Mouse (Mus musculus) layer of hippocampus, adult 11-12 months (tissue): ENCODE results near the gene Atf3.

ENCODE experiments used
- DNase-seq: peaks from one replicate; pipeline ENCODE4 v3.0.0; 2022; ENCODE audit warnings: low spot score

The Atf3 gene

GRCm38 (mm10) chr1:191192213-191192612 is 25.6 kb downstream of the Atf3 start:
- DNase-seq: no peak

GRCm38 (mm10) chr1:191189671-191190372 is 28.0 kb downstream of the Atf3 start:
- DNase-seq: no peak

- no peak for DNase-seq
Observed at GRCm38 (mm10) chr1:191186386-191186770, 31.5 kb downstream of the Atf3 start.

GRCm38 (mm10) chr1:191185761-191186385 is 32.0 kb downstream of the Atf3 start:
- no peak for DNase-seq

GRCm38 (mm10) chr1:191184841-191185251 is 33.0 kb downstream of the Atf3 start:
- no peak for DNase-seq

- no peak for DNase-seq
Observed at GRCm38 (mm10) chr1:191184066-191184815, 33.6 kb downstream of the Atf3 start.

GRCm38 (mm10) chr1:191183163-191184065 is 34.4 kb downstream of the Atf3 start:
- DNase-seq: peak; percentile 90

GRCm38 (mm10) chr1:191182431-191183162 is 35.2 kb downstream of the Atf3 start:
- DNase-seq: peak; percentile 30

- no peak for DNase-seq
Observed at GRCm38 (mm10) chr1:191181469-191182259, 36.2 kb downstream of the Atf3 start.

GRCm38 (mm10) chr1:191180397-191180796 is 37.4 kb downstream of the Atf3 start:
- no peak for DNase-seq

- DNase-seq: no peak
Observed at GRCm38 (mm10) chr1:191179846-191180245, 38.0 kb downstream of the Atf3 start.

- no peak for DNase-seq
Observed at GRCm38 (mm10) chr1:191178511-191179188, 39.2 kb downstream of the Atf3 start.

GRCm38 (mm10) chr1:191176887-191177286 is 41.0 kb downstream of the Atf3 start:
- DNase-seq: no peak

GRCm38 (mm10) chr1:191172487-191172886 is 45.4 kb downstream of the Atf3 start:
- peak; percentile 54 for DNase-seq

- no peak for DNase-seq
Observed at GRCm38 (mm10) chr1:191170444-191170843, 47.4 kb downstream of the Atf3 start.

GRCm38 (mm10) chr1:191166189-191166588 is 51.6 kb downstream of the Atf3 start:
- no peak for DNase-seq

- no peak for DNase-seq
Observed at GRCm38 (mm10) chr1:191164717-191165116, 53.1 kb downstream of the Atf3 start, which contains the start of gene Fam71a. Gene Fam71a (minus strand): TSS chr1:191164817.

- DNase-seq: no peak
Observed at GRCm38 (mm10) chr1:191154314-191154713, 63.5 kb downstream of the Atf3 start.

GRCm38 (mm10) chr1:191153052-191153451 is 64.8 kb downstream of the Atf3 start:
- peak; percentile 47 for DNase-seq
